Comparison of ENCODE assay signal across 11 mouse cellular contexts in genomic region chr11:96293302-96293921, GRCm38 (mm10). TPM values are rescaled to one million over a fixed set of nuclear protein-coding genes. Genes with fewer than 3 reads are reported as not detected.
DNase-seq lines count a peak whose midpoint lies in the region; ATAC-seq and TF ChIP-seq lines count a peak whose summit lies in the region.
"Had no signal": no experiment of that assay in that cellular context is flagged by ENCODE, and none has a peak within 500 bp of the region (broad histone marks: within the 10 kb centered on the region; RNA-seq: fewer than 3 reads in every experiment).

No protein-coding gene starts in this region.

- TF ChIP-seq EP300 in stomach, postnatal 0 days (optimal IDR thresholded peaks at IDR 0.05), result no peak

- no peak for ATAC-seq in midbrain, embryonic 11.5 days (ENCODE audit: low FRiP score)
- ATAC-seq in midbrain, embryonic 14.5 days (ENCODE audit: low FRiP score, low TSS enrichment), result no peak
- ATAC-seq in hindbrain, postnatal 0 days, result no peak
- ATAC-seq in limb, embryonic 11.5 days (ENCODE audit: insufficient number of reproducible peaks, low FRiP score, low TSS enrichment, low read depth), result no peak
- ATAC-seq in stomach, postnatal 0 days (ENCODE audit: low FRiP score, low TSS enrichment), result no peak
- ATAC-seq: lung, postnatal 0 days had no signal

- H3K27me3 ChIP-seq in midbrain, embryonic 11.5 days (ENCODE audit: control insufficient read depth, insufficient read depth, low read length), result peaks cover 98% of the 10 kb centered on the region
- peaks cover 97% of the 10 kb centered on the region for H3K27me3 ChIP-seq in midbrain, embryonic 14.5 days (ENCODE audit: control insufficient read depth, insufficient read depth, low read length)
- H3K27me3 ChIP-seq in hindbrain, postnatal 0 days (ENCODE audit: insufficient read depth, low read length), result peaks cover 88% of the 10 kb centered on the region
- peaks cover 84% of the 10 kb centered on the region for H3K27me3 ChIP-seq in limb, embryonic 11.5 days (ENCODE audit: control insufficient read depth, insufficient read depth, low read length)
- H3K27me3 ChIP-seq in stomach, postnatal 0 days (ENCODE audit: control insufficient read depth, insufficient read depth, low read length), result peaks cover 17% of the 10 kb centered on the region

- 2% methylated on average over 22 of the region's 22 CpGs for WGBS in midbrain, embryonic 11.5 days
- WGBS in midbrain, embryonic 14.5 days, result 1% methylated on average over 22 of the region's 22 CpGs
- 5% methylated on average over 22 of the region's 22 CpGs for WGBS in hindbrain, postnatal 0 days
- 3% methylated on average over 22 of the region's 22 CpGs for WGBS in limb, embryonic 11.5 days
- WGBS in stomach, postnatal 0 days, result 16% methylated on average over 22 of the region's 22 CpGs

- H3K36me3 ChIP-seq in midbrain, embryonic 11.5 days (ENCODE audit: control insufficient read depth, insufficient read depth, low read length), result no peaks in the 10 kb centered on the region
- H3K36me3 ChIP-seq in midbrain, embryonic 14.5 days (ENCODE audit: control insufficient read depth, insufficient read depth, low read length), result no peaks in the 10 kb centered on the region
- H3K36me3 ChIP-seq in hindbrain, postnatal 0 days (ENCODE audit: insufficient read depth, low read length), result no peaks in the 10 kb centered on the region
- no peaks in the 10 kb centered on the region for H3K36me3 ChIP-seq in limb, embryonic 11.5 days (ENCODE audit: control insufficient read depth, insufficient read depth, low read length)
- H3K36me3 ChIP-seq in stomach, postnatal 0 days (ENCODE audit: control insufficient read depth, insufficient read depth, low read length), result no peaks in the 10 kb centered on the region

- no peak overlapping the region for H3K4me2 ChIP-seq in midbrain, embryonic 11.5 days
- no peak overlapping the region for H3K4me2 ChIP-seq in midbrain, embryonic 14.5 days (ENCODE audit: low read length)
- no peak overlapping the region for H3K4me2 ChIP-seq in hindbrain, postnatal 0 days (ENCODE audit: low read depth, low read length)
- peak overlapping the region; percentile 31 for H3K4me2 ChIP-seq in limb, embryonic 11.5 days (ENCODE audit: low read depth, severe bottlenecking)
- H3K4me2 ChIP-seq in stomach, postnatal 0 days (replicated peaks; ENCODE audit: low read depth), result peak overlapping the region; percentile 54

- no peaks in the 10 kb centered on the region for H3K9me3 ChIP-seq in midbrain, embryonic 11.5 days (ENCODE audit: control insufficient read depth, low read length)
- no peaks in the 10 kb centered on the region for H3K9me3 ChIP-seq in midbrain, embryonic 14.5 days (ENCODE audit: control insufficient read depth, low read length)
- H3K9me3 ChIP-seq in hindbrain, postnatal 0 days (ENCODE audit: low read length), result no peaks in the 10 kb centered on the region
- no peaks in the 10 kb centered on the region for H3K9me3 ChIP-seq in limb, embryonic 11.5 days (ENCODE audit: control insufficient read depth, low read length)
- no peaks in the 10 kb centered on the region for H3K9me3 ChIP-seq in stomach, postnatal 0 days (ENCODE audit: control insufficient read depth, low read length)

- H3K9ac ChIP-seq in midbrain, embryonic 11.5 days (ENCODE audit: low read length), result no peak overlapping the region
- H3K9ac ChIP-seq in midbrain, embryonic 14.5 days (replicated peaks; ENCODE audit: low read length), result no peak overlapping the region
- H3K9ac ChIP-seq in hindbrain, postnatal 0 days (replicated peaks; ENCODE audit: low read length), result 0 out of 2 replicates have a peak overlapping the region, but pooled peaks have one; percentile 34
- no peak overlapping the region for H3K9ac ChIP-seq in limb, embryonic 11.5 days (ENCODE audit: low read length)
- peak overlapping the region; percentile 53 for H3K9ac ChIP-seq in stomach, postnatal 0 days (ENCODE audit: low read length)

- DNase-seq in midbrain, embryonic 11.5 days (ENCODE audit: low spot score, missing footprints), result peak; percentile 92
- no peak for DNase-seq in midbrain, embryonic 14.5 days
- DNase-seq in hindbrain, postnatal 0 days (ENCODE audit: low spot score), result no peak
- no peak for DNase-seq in limb, embryonic 11.5 days (ENCODE audit: low spot score)
- no peak for DNase-seq in stomach, postnatal 0 days (ENCODE audit: low spot score)
- no peak for DNase-seq in yolk sac, embryonic 10.5 days (ENCODE audit: low spot score)
- DNase-seq in gastrocnemius, postnatal 25 days, result no peak
- DNase-seq: cerebellum, postnatal 14 days; right cerebral cortex, postnatal 25 days had no signal

- H3K4me3 ChIP-seq in midbrain, embryonic 11.5 days (ENCODE audit: low read depth, low read length), result no peak overlapping the region
- no peak overlapping the region for H3K4me3 ChIP-seq in midbrain, embryonic 14.5 days (replicated peaks; ENCODE audit: low read depth, low read length)
- H3K4me3 ChIP-seq in hindbrain, postnatal 0 days (ENCODE audit: low read length), result peak overlapping the region; percentile 23
- peak overlapping the region; percentile 27 for H3K4me3 ChIP-seq in limb, embryonic 11.5 days (ENCODE audit: low read depth, low read length)
- peak overlapping the region; percentile 41 for H3K4me3 ChIP-seq in stomach, postnatal 0 days (ENCODE audit: low read depth, low read length)

- TF ChIP-seq CTCF in hindbrain, postnatal 0 days (IDR thresholded peaks at IDR 0.05; ENCODE audit: low read depth), result no peak
- TF ChIP-seq CTCF in stomach, postnatal 0 days (IDR thresholded peaks at IDR 0.05; ENCODE audit: low read depth), result no peak

- no peaks in the 10 kb centered on the region for H3K4me1 ChIP-seq in midbrain, embryonic 11.5 days (ENCODE audit: control insufficient read depth, insufficient read depth, low read length)
- H3K4me1 ChIP-seq in midbrain, embryonic 14.5 days (ENCODE audit: control insufficient read depth, insufficient read depth, low read length), result no peaks in the 10 kb centered on the region
- H3K4me1 ChIP-seq in hindbrain, postnatal 0 days (ENCODE audit: insufficient read depth, low read length), result no peaks in the 10 kb centered on the region
- peaks cover 11% of the 10 kb centered on the region; the same call in 1 of the 2 replicates for H3K4me1 ChIP-seq in limb, embryonic 11.5 days (ENCODE audit: control insufficient read depth, insufficient read depth, low read length)
- no peaks in the 10 kb centered on the region for H3K4me1 ChIP-seq in stomach, postnatal 0 days (replicated peaks; ENCODE audit: control insufficient read depth, insufficient read depth)

- no peak overlapping the region for H3K27ac ChIP-seq in midbrain, embryonic 11.5 days (ENCODE audit: low read depth, low read length)
- no peak overlapping the region for H3K27ac ChIP-seq in midbrain, embryonic 14.5 days (replicated peaks; ENCODE audit: low read depth, low read length)
- H3K27ac ChIP-seq in hindbrain, postnatal 0 days, result peak overlapping the region; percentile 36; the same call in 1 of the 2 replicates
- no peak overlapping the region for H3K27ac ChIP-seq in limb, embryonic 11.5 days (replicated peaks; ENCODE audit: low read depth, low read length)
- H3K27ac ChIP-seq in stomach, postnatal 0 days (replicated peaks), result peak overlapping the region; percentile 46

RNA-seq across cellular contexts. Expression of gene Hoxb6, which starts 1.1 kb away (rescaled TPM):
- polyA plus RNA-seq in midbrain, embryonic 11.5 days (2014; fragmentation: Nextera tagmentation; extraction: Ambion mirVana), result not detected in 2 replicates
- polyA plus RNA-seq in midbrain, embryonic 14.5 days (2014; fragmentation: Nextera tagmentation; extraction: Ambion mirVana), result not detected in 2 replicates
- total RNA-seq in hindbrain, postnatal 0 days (2014; rRNA removed), result 23.2 and 30.2 TPM in 2 replicates
- 29.0 and 36.3 TPM in 2 replicates for polyA plus RNA-seq in hindbrain, postnatal 0 days (2015; fragmentation: Nextera tagmentation; extraction: Ambion mirVana)
- polyA plus RNA-seq in limb, embryonic 11.5 days (2014; fragmentation: Nextera tagmentation; extraction: Ambion mirVana), result 1.9 and 2.8 TPM in 2 replicates
- 6.9 and 7.9 TPM in 2 replicates for polyA plus RNA-seq in stomach, postnatal 0 days (2015; fragmentation: Nextera tagmentation; extraction: Ambion mirVana)
- total RNA-seq in gastrocnemius, postnatal 25 days (2021), result under 1 TPM; 0.31 to 0.62 TPM
- total RNA-seq: left cerebral cortex, postnatal 14 days had no signal

RNA-seq across cellular contexts. Expression of gene Hoxb7, which starts 7.0 kb away (rescaled TPM):
- polyA plus RNA-seq in midbrain, embryonic 11.5 days (2014; fragmentation: Nextera tagmentation; extraction: Ambion mirVana), result not detected in 2 replicates
- polyA plus RNA-seq in midbrain, embryonic 14.5 days (2014; fragmentation: Nextera tagmentation; extraction: Ambion mirVana), result not detected in 2 replicates
- total RNA-seq in hindbrain, postnatal 0 days (2014; rRNA removed), result 11.0 and 21.7 TPM in 2 replicates
- 10.1 and 16.8 TPM in 2 replicates for polyA plus RNA-seq in hindbrain, postnatal 0 days (2015; fragmentation: Nextera tagmentation; extraction: Ambion mirVana)
- polyA plus RNA-seq in limb, embryonic 11.5 days (2014; fragmentation: Nextera tagmentation; extraction: Ambion mirVana), result 3.7 and 4.3 TPM in 2 replicates
- 5.5 and 6.0 TPM in 2 replicates for polyA plus RNA-seq in stomach, postnatal 0 days (2015; fragmentation: Nextera tagmentation; extraction: Ambion mirVana)
- 1 to 10 TPM in 1 of 2 experiments, under 1 TPM in 1; 0.28 to 1.1 TPM for total RNA-seq in gastrocnemius, postnatal 25 days (2021)
- total RNA-seq: left cerebral cortex, postnatal 14 days had no signal

RNA-seq across cellular contexts. Expression of gene Hoxb5, which starts 9.7 kb away (rescaled TPM):
- not detected in 2 replicates for polyA plus RNA-seq in midbrain, embryonic 11.5 days (2014; fragmentation: Nextera tagmentation; extraction: Ambion mirVana)
- polyA plus RNA-seq in midbrain, embryonic 14.5 days (2014; fragmentation: Nextera tagmentation; extraction: Ambion mirVana), result not detected in 2 replicates
- 16.5 and 24.3 TPM in 2 replicates for total RNA-seq in hindbrain, postnatal 0 days (2014; rRNA removed)
- polyA plus RNA-seq in hindbrain, postnatal 0 days (2015; fragmentation: Nextera tagmentation; extraction: Ambion mirVana), result 109 and 113 TPM in 2 replicates
- 2.1 and 2.6 TPM in 2 replicates for polyA plus RNA-seq in limb, embryonic 11.5 days (2014; fragmentation: Nextera tagmentation; extraction: Ambion mirVana)
- polyA plus RNA-seq in stomach, postnatal 0 days (2015; fragmentation: Nextera tagmentation; extraction: Ambion mirVana), result 7.5 and 8.2 TPM in 2 replicates
- under 1 TPM; 0.38 to 0.64 TPM for total RNA-seq in gastrocnemius, postnatal 25 days (2021)
- total RNA-seq: left cerebral cortex, postnatal 14 days had no signal

RNA-seq across cellular contexts. Expression of gene Hoxb8, which starts 11.7 kb away (rescaled TPM):
- polyA plus RNA-seq in midbrain, embryonic 11.5 days (2014; fragmentation: Nextera tagmentation; extraction: Ambion mirVana), result not detected in 2 replicates
- not detected in 2 replicates for polyA plus RNA-seq in midbrain, embryonic 14.5 days (2014; fragmentation: Nextera tagmentation; extraction: Ambion mirVana)
- 28.0 and 66.5 TPM in 2 replicates for total RNA-seq in hindbrain, postnatal 0 days (2014; rRNA removed)
- 4.6 and 6.2 TPM in 2 replicates for polyA plus RNA-seq in hindbrain, postnatal 0 days (2015; fragmentation: Nextera tagmentation; extraction: Ambion mirVana)
- polyA plus RNA-seq in limb, embryonic 11.5 days (2014; fragmentation: Nextera tagmentation; extraction: Ambion mirVana), result 0.38 and 0.89 TPM in 2 replicates
- 0.42 and 0.83 TPM in 2 replicates for polyA plus RNA-seq in stomach, postnatal 0 days (2015; fragmentation: Nextera tagmentation; extraction: Ambion mirVana)
- under 1 TPM; 0.28 to 0.46 TPM for total RNA-seq in gastrocnemius, postnatal 25 days (2021)
- total RNA-seq: left cerebral cortex, postnatal 14 days had no signal

RNA-seq across cellular contexts. Expression of gene Hoxb9, which starts 22.2 kb away (rescaled TPM):
- not detected in 2 replicates for polyA plus RNA-seq in midbrain, embryonic 11.5 days (2014; fragmentation: Nextera tagmentation; extraction: Ambion mirVana)
- not detected in 2 replicates for polyA plus RNA-seq in midbrain, embryonic 14.5 days (2014; fragmentation: Nextera tagmentation; extraction: Ambion mirVana)
- total RNA-seq in hindbrain, postnatal 0 days (2014; rRNA removed), result 0.40 TPM in 1 of 2 replicates, not detected in the other
- polyA plus RNA-seq in hindbrain, postnatal 0 days (2015; fragmentation: Nextera tagmentation; extraction: Ambion mirVana), result 0.13 TPM in 1 of 2 replicates, not detected in the other
- polyA plus RNA-seq in limb, embryonic 11.5 days (2014; fragmentation: Nextera tagmentation; extraction: Ambion mirVana), result 1.7 and 1.8 TPM in 2 replicates
- polyA plus RNA-seq in stomach, postnatal 0 days (2015; fragmentation: Nextera tagmentation; extraction: Ambion mirVana), result 0.05 and 0.06 TPM in 2 replicates
- under 1 TPM; 0.15 to 0.19 TPM for total RNA-seq in gastrocnemius, postnatal 25 days (2021)
- total RNA-seq: left cerebral cortex, postnatal 14 days had no signal
- polyA plus RNA-seq: lung, postnatal 0 days had no signal

Comparison
In these comparisons a context has a peak if more than half of its experiments do, and no peak if none do; other contexts are left out.
1. H3K27ac ChIP-seq: peak in hindbrain, postnatal 0 days (single experiment) and stomach, postnatal 0 days (single experiment); none in midbrain, embryonic 11.5 days (single experiment), midbrain, embryonic 14.5 days (single experiment) and limb, embryonic 11.5 days (single experiment).
2. H3K4me2 ChIP-seq: peak in limb, embryonic 11.5 days (single experiment) and stomach, postnatal 0 days (single experiment); none in midbrain, embryonic 11.5 days (single experiment), midbrain, embryonic 14.5 days (single experiment) and hindbrain, postnatal 0 days (single experiment).
3. H3K4me3 ChIP-seq: peak in hindbrain, postnatal 0 days (single experiment), limb, embryonic 11.5 days (single experiment) and stomach, postnatal 0 days (single experiment); none in midbrain, embryonic 11.5 days (single experiment) and midbrain, embryonic 14.5 days (single experiment).
4. H3K9ac ChIP-seq: peak in hindbrain, postnatal 0 days (single experiment) and stomach, postnatal 0 days (single experiment); none in midbrain, embryonic 11.5 days (single experiment), midbrain, embryonic 14.5 days (single experiment) and limb, embryonic 11.5 days (single experiment).
5. RNA of gene Hoxb5, which starts 9.7 kb away (polyA plus RNA-seq): 109 to 113 TPM in hindbrain, postnatal 0 days; 7.5 to 8.2 TPM in stomach, postnatal 0 days, 2.1 to 2.6 TPM in limb, embryonic 11.5 days, not detected in midbrain, embryonic 11.5 days and not detected in midbrain, embryonic 14.5 days; every median in the first group is over 10 times any median in the second.